Comparison of ENCODE assay signal across 9 mouse cellular contexts in genomic region chr8:26443041-26443440, GRCm38 (mm10).
A peak's percentile ranks its signal among the peaks of the same experiment; 100 is the strongest.
DNase-seq lines count a peak whose midpoint lies in the region; ATAC-seq lines count a peak whose summit lies in the region.
"Had no signal": no experiment of that assay in that cellular context is flagged by ENCODE, and none has a peak within 500 bp of the region (broad histone marks: within the 10 kb centered on the region; RNA-seq: fewer than 3 reads in every experiment).

No protein-coding gene starts in this region.

- no peaks in the 10 kb centered on the region for H3K27me3 ChIP-seq in intestine, embryonic 14.5 days (replicated peaks; ENCODE audit: control insufficient read depth, insufficient read depth, low read length)
- H3K27me3 ChIP-seq in intestine, embryonic 16.5 days (replicated peaks; ENCODE audit: control insufficient read depth, insufficient read depth, low read length): no peaks in the 10 kb centered on the region; the same call in 1 of the 2 replicates
- H3K27me3 ChIP-seq: embryonic facial prominence, embryonic 12.5 days had no signal

- peaks cover 8% of the 10 kb centered on the region for H3K4me1 ChIP-seq in intestine, embryonic 14.5 days (replicated peaks; ENCODE audit: control insufficient read depth, insufficient read depth, low read length)
- no peaks in the 10 kb centered on the region for H3K4me1 ChIP-seq in intestine, embryonic 16.5 days (ENCODE audit: control insufficient read depth, insufficient read depth, low read length)

- no peak for ATAC-seq in intestine, embryonic 14.5 days (replicated peaks; ENCODE audit: low FRiP score, low TSS enrichment, low read depth)
- no peak for ATAC-seq in intestine, embryonic 16.5 days

- H3K4me3 ChIP-seq in intestine, embryonic 14.5 days (ENCODE audit: low read depth, low read length): no peak overlapping the region
- H3K4me3 ChIP-seq in intestine, embryonic 16.5 days (ENCODE audit: low read length): no peak overlapping the region
- H3K4me3 ChIP-seq: embryonic facial prominence, embryonic 12.5 days had no signal

- intact Hi-C loops in heart, postnatal 36 days (cut with DNase I): loop anchor here (2.0 to 10.0 kb wide), 4 partner anchors 96 to 538 kb away; no protein-coding TSS in a partner anchor
- intact Hi-C loops in left cerebral cortex, postnatal 10 days (cut with DNase I): loop anchor here (1.0 kb wide), 1 partner anchor 63 kb away; no protein-coding TSS in a partner anchor

- no peak overlapping the region for H3K4me2 ChIP-seq in intestine, embryonic 14.5 days (ENCODE audit: low read length)
- no peak overlapping the region for H3K4me2 ChIP-seq in intestine, embryonic 16.5 days (ENCODE audit: low read depth, low read length)
- H3K4me2 ChIP-seq: embryonic facial prominence, embryonic 12.5 days had no signal

- no peak overlapping the region for H3K9ac ChIP-seq in intestine, embryonic 14.5 days (ENCODE audit: low read length)
- H3K9ac ChIP-seq in intestine, embryonic 16.5 days (ENCODE audit: low read depth, low read length): no peak overlapping the region
- H3K9ac ChIP-seq: embryonic facial prominence, embryonic 12.5 days had no signal

- 49% methylated on average over 4 of the region's 4 CpGs for WGBS in intestine, embryonic 14.5 days
- WGBS in intestine, embryonic 16.5 days: 56% methylated on average over 4 of the region's 4 CpGs

- peak; percentile 84 for DNase-seq in intestine, embryonic 14.5 days (ENCODE audit: low spot score)
- DNase-seq in adrenal gland, postnatal 10 days: peak; percentile 88
- DNase-seq in embryo, embryonic 9.5 days (ENCODE audit: extremely low spot score): peak; percentile 75
- DNase-seq in heart, postnatal 36 days: peak; percentile 81 to 86
- peak; percentile 13 to 80 for DNase-seq in left cerebral cortex, postnatal 10 days (ENCODE audit: extremely low spot score in 1 of 2, low spot score in 2 of 2)
- DNase-seq in naive thymus-derived CD4-positive, alpha-beta T cell, adult 2 months (ENCODE audit: low read depth): peak; percentile 54
- DNase-seq in testis, postnatal 10 days (ENCODE audit: low spot score): peak; percentile 88

- H3K9me3 ChIP-seq in intestine, embryonic 14.5 days (ENCODE audit: control insufficient read depth, low read length): no peaks in the 10 kb centered on the region
- H3K9me3 ChIP-seq in intestine, embryonic 16.5 days (ENCODE audit: control insufficient read depth, low read length): no peaks in the 10 kb centered on the region
- H3K9me3 ChIP-seq: embryonic facial prominence, embryonic 12.5 days had no signal

- no peak overlapping the region for H3K27ac ChIP-seq in intestine, embryonic 14.5 days (ENCODE audit: low read depth)
- H3K27ac ChIP-seq in intestine, embryonic 16.5 days (ENCODE audit: low read length): no peak overlapping the region
- H3K27ac ChIP-seq: embryonic facial prominence, embryonic 12.5 days had no signal

- no peaks in the 10 kb centered on the region for H3K36me3 ChIP-seq in intestine, embryonic 14.5 days (ENCODE audit: control insufficient read depth, insufficient read depth, low read length)
- no peaks in the 10 kb centered on the region for H3K36me3 ChIP-seq in intestine, embryonic 16.5 days (ENCODE audit: control insufficient read depth, insufficient read depth, low read length)
- H3K36me3 ChIP-seq: embryonic facial prominence, embryonic 12.5 days had no signal
